Mouse (Mus musculus) brain, embryonic 14.5 days (tissue): ENCODE measurements around the gene Wdr19. TPM values are rescaled to one million over a fixed set of nuclear protein-coding genes. Genes with fewer than 3 reads are reported as not detected.
"Not testable (repeated sequence)": the region's sequence is repeated elsewhere in the genome, so short reads cannot be mapped to it uniquely, and the experiment has no call there.

Experiments
- DNase-seq: peaks from one replicate; pipeline ENCODE4 v3.0.0-alpha.2; 2011; ENCODE audit warnings: low read depth
- CTCF ChIP-seq: fragments of 200-500 bp; IDR thresholded peaks from 2 replicates; pipeline ENCODE4 v1.5.1; 2012; ENCODE audit warnings: inconsistent platforms, mild to moderate bottlenecking, moderate library complexity, borderline replicate concordance; ENCODE audit not compliant: insufficient read depth, insufficient read length; ENCODE audit errors: extremely low read depth
- POLR2A ChIP-seq: fragments of 200-500 bp; IDR thresholded peaks from 2 replicates; pipeline ENCODE4 v1.6.1; 2012; ENCODE audit warnings: mild to moderate bottlenecking, inconsistent platforms, borderline replicate concordance; ENCODE audit not compliant: poor library complexity, insufficient read depth, insufficient read length, severe bottlenecking; ENCODE audit errors: extremely low read depth
- polyA plus RNA-seq: library from polyadenylated mRNA; depleted of rRNA; stranded (reverse); fragments of >200 nt; gene quantifications from 2 replicates; pipeline ENCODE4 v1.2.3, GENCODE M21; 2012; rRNA removed

Wdr19 gene
- polyA plus RNA-seq, 1 experiment: 16.7 TPM

DNA sequence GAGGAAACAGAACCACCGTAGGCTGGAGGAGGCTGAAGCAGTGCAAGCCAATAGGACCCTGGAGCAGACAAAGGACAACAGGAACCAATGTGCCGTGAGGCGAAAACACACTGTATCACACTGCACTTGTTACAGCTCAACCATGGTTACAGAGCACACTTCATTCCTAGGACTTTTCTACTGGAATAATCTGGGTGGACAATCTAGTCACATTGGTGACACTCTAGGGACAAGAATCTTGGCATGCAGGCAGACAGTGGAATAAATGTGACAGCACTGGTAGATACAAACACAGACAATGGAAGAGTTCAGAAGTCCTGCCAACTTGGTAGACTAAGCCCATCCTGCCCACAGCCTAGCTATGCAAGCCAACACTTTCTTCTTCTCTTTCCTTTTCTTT is 81.7 kb downstream of the Wdr19 start:
- TF ChIP-seq POLR2A: no peak
- no peak for TF ChIP-seq CTCF
- no peak for DNase-seq

DNA sequence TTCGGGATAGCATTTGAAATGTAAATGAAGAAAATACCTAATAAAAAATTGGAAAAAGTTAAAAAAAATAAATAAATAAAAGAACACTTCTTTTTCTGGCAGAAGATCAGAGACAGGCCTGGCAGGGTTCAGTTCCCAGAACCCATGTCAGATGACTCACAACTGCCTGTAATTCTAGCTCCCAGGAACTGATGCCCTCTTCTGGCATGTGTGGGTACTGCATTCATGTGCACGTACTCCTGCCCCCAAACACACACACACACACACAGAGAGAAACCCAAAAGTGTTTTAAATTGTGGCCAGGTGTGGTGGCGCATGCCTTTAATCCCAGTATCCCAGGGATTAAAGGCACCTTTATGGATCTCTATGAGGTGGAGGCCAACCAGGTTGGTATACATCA is 84.7 kb downstream of the Wdr19 start:
- DNase-seq: no peak
- TF ChIP-seq CTCF (peak; percentile 52; the same call in 1 of the 2 replicates), POLR2A (no peak)

DNA sequence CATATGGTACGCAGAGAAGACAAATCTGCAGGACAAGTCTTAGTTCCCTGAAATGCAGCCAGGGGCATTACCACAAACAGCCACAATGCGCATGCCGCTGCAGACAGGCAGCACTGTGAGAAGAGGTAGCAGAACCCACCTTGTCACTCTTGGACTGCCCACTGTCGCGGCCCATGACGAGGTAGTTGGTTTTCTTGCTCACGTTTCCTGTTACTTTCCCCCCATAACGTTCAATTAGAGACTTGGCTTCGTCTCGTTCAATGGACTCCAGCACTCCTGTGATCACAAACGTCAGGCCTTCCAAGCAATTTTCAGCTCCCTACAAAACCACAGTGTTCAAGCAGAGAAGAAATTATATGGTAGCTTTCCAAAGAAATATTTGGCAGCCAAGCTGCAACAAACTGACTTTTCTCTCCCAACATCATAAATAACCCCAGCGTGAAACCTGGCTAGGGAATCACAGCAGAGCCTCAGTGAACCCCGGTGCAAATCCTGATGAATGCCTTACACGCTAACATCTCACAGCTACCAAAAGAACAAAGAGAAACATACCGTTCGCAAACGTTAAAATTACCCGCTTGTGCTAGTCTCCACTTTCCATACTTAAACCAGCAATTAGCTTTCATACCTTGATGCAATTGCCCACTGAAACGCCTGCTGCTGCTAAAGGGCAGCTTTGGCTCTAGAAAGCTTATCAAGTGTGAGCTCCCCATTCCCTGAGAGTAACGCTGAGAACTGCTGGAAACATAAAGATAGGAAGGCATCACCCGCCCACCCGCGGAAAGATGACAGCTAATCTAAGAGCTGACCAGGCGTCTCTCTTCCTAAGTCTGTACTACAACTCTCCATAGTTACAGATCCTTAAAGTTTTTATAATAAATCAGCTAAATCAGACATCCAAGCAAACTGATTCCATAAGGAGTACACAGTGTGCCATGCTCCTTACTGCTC is 88.5 kb downstream of the Wdr19 start:
- peak; percentile 49 for DNase-seq
- no peak for TF ChIP-seq POLR2A
- TF ChIP-seq CTCF: no peak

- DNase-seq: not testable (repeated sequence)
Measured at GRCm38 (mm10) chr5:65289009-65289408, 89.5 kb downstream of the Wdr19 start.

DNA sequence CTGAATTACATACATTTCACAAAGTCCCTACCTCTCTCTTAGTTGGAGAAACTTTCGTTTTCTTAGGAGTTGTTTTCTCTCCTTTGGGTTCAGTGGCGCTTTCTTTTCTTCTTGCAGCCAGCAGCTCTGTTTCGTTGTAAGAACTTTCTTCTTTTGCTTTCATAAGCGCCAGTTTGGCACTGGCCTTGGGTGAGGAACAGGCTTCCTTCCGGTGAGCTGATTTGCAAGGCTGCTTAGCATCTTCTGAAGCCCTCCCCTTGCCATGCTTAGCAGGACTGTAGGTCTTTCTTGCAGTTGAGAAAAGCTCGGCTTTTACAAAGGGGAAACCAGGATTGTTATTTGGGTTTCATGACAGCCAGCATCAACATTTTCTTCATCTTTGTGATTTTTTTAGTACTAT is 94.1 kb downstream of the Wdr19 start:
- TF ChIP-seq CTCF: no peak
- TF ChIP-seq POLR2A: no peak
- DNase-seq: no peak

GRCm38 (mm10) chr5:65294270-65294669 is 94.8 kb downstream of the Wdr19 start:
- TF ChIP-seq POLR2A (no peak), CTCF (no peak)
- DNase-seq: no peak

- no peak for TF ChIP-seq CTCF
- no peak for TF ChIP-seq POLR2A
- no peak for DNase-seq
Measured at GRCm38 (mm10) chr5:65298167-65298950, 98.9 kb downstream of the Wdr19 start.

- DNase-seq: not testable (repeated sequence)
Measured at GRCm38 (mm10) chr5:65299623-65300022, 100.1 kb downstream of the Wdr19 start.

GRCm38 (mm10) chr5:65300121-65300520 is 100.6 kb downstream of the Wdr19 start:
- TF ChIP-seq POLR2A (no peak), CTCF (no peak)
- DNase-seq: no peak

- TF ChIP-seq POLR2A (no peak), CTCF (no peak)
- DNase-seq: peak; percentile 4
Measured at GRCm38 (mm10) chr5:65305516-65305915, 106.0 kb downstream of the Wdr19 start.

DNA sequence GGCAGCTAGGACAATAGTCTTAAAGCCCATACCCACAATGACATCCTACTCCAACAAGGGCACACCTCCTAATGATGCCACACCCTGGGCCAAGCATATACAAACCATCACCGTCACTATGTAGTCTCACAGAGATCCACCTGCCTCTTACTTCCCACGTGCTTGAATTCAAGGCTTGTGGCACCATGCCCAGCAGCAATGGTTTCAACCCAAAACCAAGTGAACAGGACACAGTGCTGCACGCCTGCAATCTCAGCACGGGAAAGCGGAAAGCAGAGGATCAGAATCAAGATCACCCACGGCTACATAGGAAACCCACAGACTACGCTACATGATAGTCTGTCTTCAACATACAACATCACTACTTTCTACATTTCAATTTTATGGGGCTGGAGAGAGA is 108.7 kb downstream of the Wdr19 start:
- no peak for DNase-seq
- TF ChIP-seq POLR2A (no peak), CTCF (no peak)

DNA sequence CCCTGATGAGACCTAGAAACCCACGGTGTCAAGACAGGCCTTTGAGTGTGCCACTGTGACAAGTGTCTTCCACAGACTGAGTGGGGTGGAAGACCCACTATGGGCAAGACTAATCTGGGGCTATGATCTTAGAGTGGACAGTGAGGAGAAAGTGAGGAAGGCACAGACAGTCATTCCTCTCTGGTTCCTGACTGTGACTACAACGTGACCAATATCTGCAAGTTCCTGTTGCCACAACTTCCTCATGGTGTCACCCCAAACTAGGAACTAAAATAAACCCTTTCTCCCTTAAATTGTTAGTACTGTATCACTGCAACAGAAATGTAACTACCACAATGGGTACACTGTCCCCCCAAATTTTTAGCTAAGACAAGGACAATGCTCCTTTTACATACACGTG is 109.4 kb downstream of the Wdr19 start:
- DNase-seq: no peak
- TF ChIP-seq POLR2A (no peak), CTCF (no peak)

Other genes with a start within 250 kb of the Wdr19 start
- 0.21 and 0.90 TPM in 2 replicates for gene Tlr6, start 239.6 kb upstream of the Wdr19 start, polyA plus RNA-seq
- 6.9 and 9.1 TPM in 2 replicates for gene Fam114a1, start 229.6 kb upstream of the Wdr19 start, polyA plus RNA-seq
- 0.08 and 0.11 TPM in 2 replicates for gene Tmem156, start 107.6 kb upstream of the Wdr19 start, polyA plus RNA-seq
- gene Klhl5, start 92.2 kb upstream of the Wdr19 start, polyA plus RNA-seq: 49.5 and 54.6 TPM in 2 replicates
- 20.1 and 21.0 TPM in 2 replicates for gene Rfc1, start 136.0 kb downstream of the Wdr19 start, polyA plus RNA-seq
- 0.13 and 0.14 TPM in 2 replicates for gene Klb, start 148.6 kb downstream of the Wdr19 start, polyA plus RNA-seq
- gene Rpl9, start 191.7 kb downstream of the Wdr19 start, polyA plus RNA-seq: 765 and 780 TPM in 2 replicates
- gene Lias, start 191.8 kb downstream of the Wdr19 start, polyA plus RNA-seq: 33.3 and 35.3 TPM in 2 replicates
- 39.2 and 40.0 TPM in 2 replicates for gene Ugdh, start 236.3 kb downstream of the Wdr19 start, polyA plus RNA-seq